Comparison of ENCODE assay signal across 18 mouse cellular contexts in the genomic region with DNA sequence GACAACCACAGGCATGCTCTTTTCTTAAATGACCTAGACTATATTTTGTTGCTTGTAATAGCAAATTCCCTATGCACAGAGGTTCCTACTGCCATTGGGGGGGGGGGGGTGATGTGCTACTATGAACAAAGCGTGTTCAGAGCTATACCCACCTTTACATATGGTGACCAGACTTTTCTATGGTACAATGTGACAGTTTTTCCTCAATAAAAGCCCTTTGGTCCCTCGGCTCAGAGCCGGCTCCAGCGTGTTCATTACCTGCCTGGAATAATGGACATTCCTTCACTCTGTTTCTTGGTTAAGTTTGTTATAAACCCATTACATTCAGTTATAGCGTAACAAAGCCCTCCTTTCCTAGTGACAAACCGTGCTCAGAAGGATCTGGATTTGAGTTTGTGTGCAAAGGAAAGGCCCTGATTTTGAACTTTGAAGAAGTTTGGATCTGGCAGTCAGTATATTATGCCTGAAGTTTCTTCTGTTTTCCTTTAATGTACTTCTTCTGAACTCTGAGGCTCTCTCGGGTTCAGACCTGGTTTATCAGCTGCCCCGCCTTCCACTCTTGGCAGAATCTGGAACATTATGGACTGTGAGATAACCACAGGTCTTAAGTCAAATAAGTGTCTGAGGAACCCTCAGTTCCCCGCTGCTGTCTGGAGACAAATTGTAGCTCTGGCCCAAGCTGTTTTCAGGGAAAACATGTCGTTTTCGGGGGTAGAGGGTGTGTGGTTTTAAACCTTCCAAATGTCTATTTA. TPM values are rescaled to one million over a fixed set of nuclear protein-coding genes. Genes with fewer than 3 reads are reported as not detected.
DNase-seq lines count a peak whose midpoint lies in the region; ATAC-seq and TF ChIP-seq lines count a peak whose summit lies in the region.
"Had no signal": no experiment of that assay in that cellular context is flagged by ENCODE, and none has a peak within 500 bp of the region (broad histone marks: within the 10 kb centered on the region; RNA-seq: fewer than 3 reads in every experiment).

No protein-coding gene starts in this region.

- peak overlapping the region; percentile 25; the same call in 1 of the 2 replicates for H3K4me2 ChIP-seq in liver, embryonic 11.5 days
- no peak overlapping the region for H3K4me2 ChIP-seq in stomach, embryonic 16.5 days (ENCODE audit: low read depth, low read length)
- H3K4me2 ChIP-seq: limb, embryonic 15.5 days; midbrain, embryonic 12.5 days had no signal

- TF ChIP-seq CTCF in layer of hippocampus, adult 2 months (conservative IDR thresholded peaks at IDR 0.05), result no peak
- no peak for TF ChIP-seq CTCF in cortical plate, adult 2 months (IDR thresholded peaks at IDR 0.05; ENCODE audit: extremely low read depth, insufficient read depth, low read length)

- WGBS in liver, embryonic 11.5 days, result 57% methylated on average over 11 of the region's 11 CpGs
- 60% methylated on average over 11 of the region's 11 CpGs for WGBS in stomach, embryonic 16.5 days

- DNase-seq in layer of hippocampus, adult 2 months (ENCODE audit: low spot score in 2 of 2), result no peak
- no peak for DNase-seq in layer of hippocampus, postnatal 10 days (ENCODE audit: low spot score in 2 of 2)
- DNase-seq in liver, embryonic 11.5 days (ENCODE audit: low spot score), result no peak
- DNase-seq in urinary bladder, postnatal 14 days (ENCODE audit: low spot score), result no peak
- no peak for DNase-seq in embryo, embryonic 9.5 days (ENCODE audit: extremely low spot score)
- DNase-seq: adrenal gland, adult 8-10 months; cerebellum, adult 9-10 months; heart, postnatal 4 days; kidney, adult 11 months; kidney, postnatal 4 days; spleen, adult 18-20 months had no signal

- H3K27me3 ChIP-seq in liver, embryonic 11.5 days (replicated peaks; ENCODE audit: control insufficient read depth, insufficient read depth, low read length), result no peaks in the 10 kb centered on the region
- no peaks in the 10 kb centered on the region for H3K27me3 ChIP-seq in stomach, embryonic 16.5 days (ENCODE audit: control insufficient read depth, insufficient read depth, low read length)
- H3K27me3 ChIP-seq: limb, embryonic 15.5 days had no signal

- H3K9me3 ChIP-seq in liver, embryonic 11.5 days (ENCODE audit: control insufficient read depth, low read length), result no peaks in the 10 kb centered on the region
- H3K9me3 ChIP-seq in stomach, embryonic 16.5 days (replicated peaks; ENCODE audit: control insufficient read depth, low read length), result no peaks in the 10 kb centered on the region
- H3K9me3 ChIP-seq: G1E; limb, embryonic 15.5 days; midbrain, embryonic 12.5 days had no signal

- H3K27ac ChIP-seq in layer of hippocampus, adult 2 months, result peak overlapping the region; percentile 79
- H3K27ac ChIP-seq in cortical plate, adult 2 months (ENCODE audit: insufficient read depth, low read length), result 0 out of 2 replicates have a peak overlapping the region, but pooled peaks have one; percentile 48
- no peak overlapping the region; the same call in 1 of the 2 replicates for H3K27ac ChIP-seq in liver, embryonic 11.5 days (ENCODE audit: low read depth, low read length)
- peak overlapping the region; percentile 76 for H3K27ac ChIP-seq in stomach, embryonic 16.5 days (ENCODE audit: low read length)
- H3K27ac ChIP-seq: limb, embryonic 15.5 days; midbrain, embryonic 12.5 days had no signal

- H3K36me3 ChIP-seq in liver, embryonic 11.5 days (ENCODE audit: control insufficient read depth, insufficient read depth, low read length), result no peaks in the 10 kb centered on the region
- H3K36me3 ChIP-seq in stomach, embryonic 16.5 days (ENCODE audit: control insufficient read depth, insufficient read depth, low read length), result no peaks in the 10 kb centered on the region
- H3K36me3 ChIP-seq: G1E; limb, embryonic 15.5 days; midbrain, embryonic 12.5 days had no signal

- peaks cover 6% of the 10 kb centered on the region for H3K4me1 ChIP-seq in cortical plate, adult 2 months (ENCODE audit: control insufficient read depth, insufficient read depth, low read length)
- peaks cover 20% of the 10 kb centered on the region for H3K4me1 ChIP-seq in liver, embryonic 11.5 days (replicated peaks; ENCODE audit: control insufficient read depth, insufficient read depth, low read length)
- no peaks in the 10 kb centered on the region for H3K4me1 ChIP-seq in stomach, embryonic 16.5 days (ENCODE audit: control insufficient read depth, insufficient read depth, low read length)
- H3K4me1 ChIP-seq: limb, embryonic 15.5 days had no signal

- TF ChIP-seq POLR2A in cortical plate, adult 2 months (IDR thresholded peaks at IDR 0.05; ENCODE audit: extremely low read depth, insufficient read depth, low read length), result no peak

- H3K9ac ChIP-seq in liver, embryonic 11.5 days (ENCODE audit: low read depth, low read length), result no peak overlapping the region
- no peak overlapping the region for H3K9ac ChIP-seq in stomach, embryonic 16.5 days (ENCODE audit: low read length)
- H3K9ac ChIP-seq: limb, embryonic 15.5 days; midbrain, embryonic 12.5 days had no signal

- ATAC-seq in liver, embryonic 11.5 days (replicated peaks; ENCODE audit: low FRiP score), result 0 out of 2 replicates have a peak, but pooled peaks have one; percentile 41
- peak; percentile 60; the same call in 1 of the 2 replicates for ATAC-seq in stomach, embryonic 16.5 days (ENCODE audit: insufficient read depth, low FRiP score)
- ATAC-seq: forebrain, embryonic 16.5 days had no signal

- H3K4me3 ChIP-seq in layer of hippocampus, adult 2 months, result no peak overlapping the region
- no peak overlapping the region for H3K4me3 ChIP-seq in cortical plate, adult 2 months (ENCODE audit: insufficient read depth, low read length)
- no peak overlapping the region for H3K4me3 ChIP-seq in liver, embryonic 11.5 days (ENCODE audit: low read depth, low read length)
- H3K4me3 ChIP-seq in stomach, embryonic 16.5 days (replicated peaks; ENCODE audit: low read length), result no peak overlapping the region
- H3K4me3 ChIP-seq: limb, embryonic 15.5 days; midbrain, embryonic 12.5 days; myocyte had no signal

RNA-seq across cellular contexts. Expression of a gene that starts 49.3 kb away (rescaled TPM):
- 100 to 1,000 TPM; 107 to 123 TPM for total RNA-seq in layer of hippocampus, adult 2 months (2021)
- 10 to 100 TPM; 29.0 to 35.8 TPM for total RNA-seq in layer of hippocampus, postnatal 10 days (2021)
- polyA plus RNA-seq in cortical plate, adult 2 months (2012; rRNA removed), result 224 and 296 TPM in 2 replicates
- polyA plus RNA-seq in liver, embryonic 11.5 days (2014; fragmentation: Nextera tagmentation; extraction: Ambion mirVana), result 0.51 TPM in 1 of 2 replicates, not detected in the other
- 0.83 and 1.5 TPM in 2 replicates for polyA plus RNA-seq in stomach, embryonic 16.5 days (2015; fragmentation: Nextera tagmentation; extraction: Ambion mirVana)
- total RNA-seq: G1E had no signal
- polyA plus RNA-seq: G1E had no signal

RNA-seq across cellular contexts. Expression of a gene that starts 58.2 kb away (rescaled TPM):
- 10 to 100 TPM; 92.4 to 95.6 TPM for total RNA-seq in layer of hippocampus, adult 2 months (2021)
- 100 to 1,000 TPM; 261 to 306 TPM for total RNA-seq in layer of hippocampus, postnatal 10 days (2021)
- 140 and 145 TPM in 2 replicates for polyA plus RNA-seq in cortical plate, adult 2 months (2012; rRNA removed)
- 42.8 and 47.2 TPM in 2 replicates for polyA plus RNA-seq in liver, embryonic 11.5 days (2014; fragmentation: Nextera tagmentation; extraction: Ambion mirVana)
- 82.0 and 98.2 TPM in 2 replicates for polyA plus RNA-seq in stomach, embryonic 16.5 days (2015; fragmentation: Nextera tagmentation; extraction: Ambion mirVana)
- polyA plus RNA-seq: G1E had no signal

Comparison
In these comparisons a context has a peak if more than half of its experiments do, and no peak if none do; other contexts are left out.
1. RNA of a gene that starts 49.3 kb away (polyA plus RNA-seq): 224 to 296 TPM in cortical plate, adult 2 months; 0.83 to 1.5 TPM in stomach, embryonic 16.5 days and 0.51 TPM in liver, embryonic 11.5 days; every median in the first group is over 10 times any median in the second.